Mouse (Mus musculus) T-helper 1 cell (primary cell): ENCODE measurements around the gene Slc35g1.
"Not testable (repeated sequence)": the region's sequence is repeated elsewhere in the genome, so short reads cannot be mapped to it uniquely, and the experiment has no call there.

Experiments used
- in situ Hi-C: fragments of 300-600 bp; cut with MboI, MseI; formaldehyde crosslinking; loops from one replicate; pipeline ENCODE4 v1.15.1; 2025; ENCODE audit warnings: high pct_unique_total_duplicates

Slc35g1 gene

GRCm38 (mm10) chr19:38387021-38387420 is 8.8 kb upstream of the Slc35g1 start:
- in situ Hi-C loops = not testable (repeated sequence)

DNA sequence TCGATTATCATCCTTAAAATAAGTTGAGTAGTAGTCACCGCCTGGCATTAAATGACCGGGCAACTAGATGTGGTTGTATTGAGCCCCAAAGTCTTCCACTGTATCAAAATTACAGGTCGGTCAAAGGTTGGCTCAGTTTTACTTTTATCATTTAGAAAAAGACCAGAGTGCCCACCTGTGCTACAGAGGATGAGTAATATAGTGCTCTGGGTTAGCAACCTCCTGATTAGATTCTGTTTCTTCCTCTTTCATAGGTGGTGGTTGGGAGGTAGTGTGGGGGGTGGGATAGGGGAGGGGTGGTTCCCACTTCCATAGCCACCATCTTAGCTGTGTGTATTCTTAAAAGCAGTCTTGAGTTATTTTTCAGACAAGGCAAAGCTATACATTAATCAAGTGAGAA is 7.9 kb upstream of the Slc35g1 start:
- in situ Hi-C loops = no loop called here

- in situ Hi-C loops = no loop called here
Measured at GRCm38 (mm10) chr19:38396633-38396970, 822 bp downstream of the Slc35g1 start.

DNA sequence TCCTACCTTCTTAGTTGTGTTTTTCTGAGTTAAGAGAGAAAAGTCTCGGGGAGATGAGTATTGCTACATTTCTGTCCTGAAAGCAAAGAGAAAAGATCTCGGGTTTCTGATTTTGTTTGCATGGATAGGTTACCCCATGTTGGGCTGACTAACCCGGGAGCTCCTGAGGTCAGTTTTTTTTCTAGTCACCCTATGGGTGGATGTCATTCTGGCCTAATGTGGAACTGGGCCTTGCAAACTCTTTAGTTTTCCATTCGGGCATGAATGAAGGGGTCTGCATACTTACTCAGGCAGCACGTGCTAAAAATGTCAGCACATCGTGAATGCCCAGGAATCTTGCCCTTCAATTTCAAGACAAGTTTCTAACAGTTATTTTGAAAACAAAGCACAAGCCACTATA is 1.2 kb downstream of the Slc35g1 start:
- in situ Hi-C loops = no loop called here

GRCm38 (mm10) chr19:38398966-38399365 is 3.2 kb downstream of the Slc35g1 start:
- in situ Hi-C loops = no loop called here

- in situ Hi-C loops = no loop called here
Measured at GRCm38 (mm10) chr19:38400851-38401250, 5.1 kb downstream of the Slc35g1 start.

DNA sequence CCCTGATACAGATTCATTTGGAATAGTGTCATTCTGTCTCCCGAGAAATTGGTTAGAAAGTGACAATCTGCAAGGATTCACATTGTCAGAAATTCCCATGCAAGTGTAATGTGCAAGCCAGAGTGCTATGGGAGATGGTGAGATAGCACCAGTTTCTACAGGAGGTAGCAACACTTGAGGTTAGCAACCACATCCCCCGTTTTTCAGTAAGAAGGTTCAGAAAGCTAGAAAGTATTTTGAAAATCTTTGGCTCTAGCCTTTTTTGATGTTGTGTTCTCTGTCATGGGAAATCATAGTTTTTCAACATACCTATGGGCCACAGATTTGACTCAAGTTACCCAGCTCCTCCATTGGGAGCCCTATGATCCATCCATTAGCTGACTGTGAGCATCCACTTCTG is 5.6 kb downstream of the Slc35g1 start:
- in situ Hi-C loops = no loop called here

- in situ Hi-C loops = loop anchor here (5.0 kb wide), 1 partner anchor 367 kb away; no protein-coding TSS in a partner anchor
Measured at GRCm38 (mm10) chr19:38410357-38411056, 14.7 kb downstream of the Slc35g1 start.

- in situ Hi-C loops = loop anchor here (5.0 kb wide), 1 partner anchor 363 kb away; no protein-coding TSS in a partner anchor
Measured at GRCm38 (mm10) chr19:38413861-38414260, 18.1 kb downstream of the Slc35g1 start.

DNA sequence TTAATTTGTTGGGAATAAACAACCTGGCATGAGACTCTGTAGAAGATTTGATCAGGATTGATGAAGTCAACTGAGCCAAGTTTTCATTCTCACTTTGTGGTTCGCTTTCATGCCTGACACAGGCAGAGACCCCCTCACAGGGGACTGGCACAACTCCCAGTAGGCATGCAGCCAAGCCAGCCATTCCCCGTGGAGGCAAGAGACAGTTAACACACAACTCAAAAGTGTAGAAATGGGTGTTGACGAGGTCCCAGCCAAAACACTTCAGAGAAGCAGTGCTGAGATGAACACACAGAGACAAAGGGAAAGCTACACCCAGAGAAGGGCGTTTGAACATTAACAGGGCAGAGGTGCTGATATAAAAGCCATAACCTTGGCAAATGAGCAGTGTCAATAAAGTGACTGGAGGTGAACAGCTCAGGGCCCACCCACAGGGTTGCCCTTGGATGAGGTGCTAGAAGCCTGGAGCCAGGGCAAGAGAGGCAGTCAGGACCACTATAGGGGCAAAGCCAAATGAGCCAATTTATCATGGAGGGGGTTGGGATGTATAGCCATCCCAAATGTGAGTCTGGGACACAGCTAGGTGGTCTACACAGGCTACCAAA is 23.1 kb downstream of the Slc35g1 start:
- in situ Hi-C loops = no loop called here

DNA sequence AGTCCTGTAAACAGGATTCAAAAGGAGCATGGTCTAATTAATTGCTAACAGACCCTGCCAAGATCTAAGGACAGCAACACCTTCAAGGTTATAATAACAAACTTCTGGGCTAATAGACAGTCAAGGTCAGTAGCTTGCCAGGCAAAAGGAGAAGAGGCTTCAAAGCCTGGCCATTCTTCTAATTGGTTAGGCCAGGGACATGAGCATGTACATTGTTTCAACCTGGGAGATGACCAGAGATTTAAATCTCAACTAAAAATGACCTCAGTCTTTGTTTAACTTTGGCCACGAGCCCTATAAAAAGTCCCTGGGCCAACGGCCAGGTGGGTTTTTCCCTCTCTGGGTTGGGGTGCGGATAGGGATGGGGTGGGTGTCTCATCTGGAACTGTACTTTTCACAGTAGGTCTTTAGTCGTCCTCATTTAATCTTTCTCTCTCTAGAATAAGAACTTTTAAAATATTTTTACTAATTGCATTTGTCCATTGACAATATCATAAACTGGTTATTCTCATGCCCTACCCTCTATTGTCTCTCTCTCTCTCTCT is 25.0 kb downstream of the Slc35g1 start:
- in situ Hi-C loops = no loop called here

- in situ Hi-C loops = no loop called here
Measured at GRCm38 (mm10) chr19:38421436-38421835, 25.7 kb downstream of the Slc35g1 start.

DNA sequence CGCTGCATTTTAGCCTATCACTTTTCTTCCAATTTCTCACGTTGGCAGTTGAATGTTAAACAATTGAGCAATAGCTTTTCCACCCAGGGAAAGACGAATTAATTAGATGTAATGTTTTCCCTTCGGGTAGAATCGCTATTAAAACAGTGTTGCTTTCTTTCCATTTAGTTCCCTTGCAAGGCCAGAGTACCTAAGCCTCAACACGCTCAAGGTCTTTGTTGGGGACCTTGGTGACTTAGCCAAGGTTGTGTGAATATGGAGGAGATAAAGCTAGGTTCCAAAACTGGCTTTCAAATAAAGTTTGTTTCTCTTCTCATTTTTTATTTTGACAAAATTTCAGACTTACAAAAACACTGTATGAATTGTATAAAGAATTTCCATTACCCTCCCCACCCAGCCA is 27.1 kb downstream of the Slc35g1 start:
- in situ Hi-C loops = no loop called here

GRCm38 (mm10) chr19:38423884-38424283 is 28.1 kb downstream of the Slc35g1 start:
- in situ Hi-C loops = no loop called here

DNA sequence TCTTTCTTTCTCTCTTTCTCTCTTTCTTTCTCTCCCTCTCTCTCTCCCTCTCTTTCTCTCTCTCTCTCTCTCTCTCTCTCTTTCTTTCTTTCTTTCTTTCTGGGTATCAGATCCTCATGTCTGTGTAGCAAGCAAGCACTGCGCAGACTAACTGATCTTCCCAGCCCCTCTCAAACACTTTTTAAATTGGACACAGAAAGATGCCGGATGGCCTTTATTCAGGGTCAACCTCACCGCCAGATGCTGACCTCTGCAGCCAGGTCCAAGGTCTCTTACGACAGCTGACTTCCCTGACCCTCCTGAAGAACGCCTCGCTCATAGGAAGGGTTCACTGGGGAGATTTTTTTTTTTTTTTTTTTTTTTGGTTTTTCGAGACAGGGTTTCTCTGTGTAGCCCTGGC is 28.8 kb downstream of the Slc35g1 start:
- in situ Hi-C loops = no loop called here

GRCm38 (mm10) chr19:38429269-38429668 is 33.5 kb downstream of the Slc35g1 start:
- in situ Hi-C loops = no loop called here

- in situ Hi-C loops = no loop called here
Measured at GRCm38 (mm10) chr19:38430475-38430874, 34.7 kb downstream of the Slc35g1 start.

GRCm38 (mm10) chr19:38431326-38431725 is 35.5 kb downstream of the Slc35g1 start:
- in situ Hi-C loops = no loop called here

- in situ Hi-C loops = no loop called here
Measured at GRCm38 (mm10) chr19:38432021-38432420, 36.2 kb downstream of the Slc35g1 start.

GRCm38 (mm10) chr19:38433381-38433780 is 37.6 kb downstream of the Slc35g1 start:
- in situ Hi-C loops = no loop called here

- in situ Hi-C loops = no loop called here
Measured at GRCm38 (mm10) chr19:38435221-38435620, 39.4 kb downstream of the Slc35g1 start.

GRCm38 (mm10) chr19:38441860-38442259 is 46.1 kb downstream of the Slc35g1 start:
- in situ Hi-C loops = no loop called here

DNA sequence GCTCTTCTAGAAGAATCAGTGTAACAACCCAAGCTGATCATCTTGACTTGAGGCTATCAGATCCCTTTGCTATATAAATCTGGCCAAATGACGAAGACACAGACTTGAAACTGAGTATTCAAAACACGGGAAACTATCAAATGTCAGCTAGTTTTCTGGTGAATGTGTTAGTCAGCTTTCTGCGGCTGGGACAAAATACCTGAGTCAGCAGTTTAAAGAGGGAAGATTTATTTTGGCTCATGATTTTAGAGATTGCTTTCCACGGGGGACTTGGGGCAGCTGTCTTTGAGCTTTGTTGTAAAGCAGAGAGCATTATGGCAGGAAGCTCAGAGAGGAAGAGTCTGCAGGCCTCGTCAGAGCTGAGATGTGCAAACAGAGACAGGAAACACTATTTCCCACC is 50.0 kb downstream of the Slc35g1 start:
- in situ Hi-C loops = no loop called here
